Mouse (Mus musculus): Measurements from ENCODE around the gene Tox4. TPM values are rescaled to one million over a fixed set of nuclear protein-coding genes. Genes with fewer than 3 reads are reported as not detected.

The Tox4 gene
- polyA plus RNA-seq, 2 experiments from 2014 or later, result 67.6 to 86.8 TPM

DNA sequence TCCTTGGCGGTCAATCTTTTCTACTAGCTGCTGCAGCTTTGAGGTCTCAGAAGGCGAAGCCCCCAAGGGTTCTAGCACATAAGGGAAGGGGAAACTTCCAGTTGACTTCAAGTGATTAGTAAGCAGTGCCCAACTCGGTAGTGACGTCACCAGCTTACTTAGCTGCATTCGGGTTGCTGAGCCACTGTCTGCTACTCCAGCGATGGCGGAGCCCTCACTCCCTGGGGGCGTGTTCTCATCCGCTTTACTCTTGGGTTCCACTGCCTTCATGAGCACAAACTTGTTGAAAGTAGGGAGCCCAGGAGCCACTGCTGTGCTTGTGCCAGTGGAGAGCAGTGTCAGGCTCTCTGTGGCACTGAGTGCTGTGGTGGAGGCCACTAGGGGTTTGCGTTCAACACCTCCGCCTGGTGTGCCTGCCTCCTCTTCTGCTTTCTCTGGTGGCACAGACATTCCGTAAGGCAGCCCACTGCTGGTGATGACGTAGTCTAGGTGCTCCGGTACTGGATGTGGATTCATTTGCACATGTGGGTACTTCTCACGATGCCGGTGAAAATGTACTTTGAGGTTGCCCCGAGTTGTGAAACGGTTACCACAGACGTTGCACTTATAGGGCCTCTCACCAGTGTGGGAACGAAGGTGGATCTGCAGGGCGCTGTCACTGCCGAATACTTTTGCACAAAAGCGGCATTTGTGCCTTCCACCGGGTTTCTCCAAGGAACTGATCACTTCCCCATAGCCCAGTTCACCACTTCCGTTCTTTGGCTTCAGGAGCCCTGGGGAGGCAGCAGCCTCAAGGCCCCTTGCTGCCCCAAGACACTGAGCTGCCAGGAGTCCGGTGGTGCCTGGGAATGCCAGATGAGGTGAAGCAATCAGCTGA lies 35.2 kb downstream of the Tox4 start:
- no peak for ATAC-seq

DNA sequence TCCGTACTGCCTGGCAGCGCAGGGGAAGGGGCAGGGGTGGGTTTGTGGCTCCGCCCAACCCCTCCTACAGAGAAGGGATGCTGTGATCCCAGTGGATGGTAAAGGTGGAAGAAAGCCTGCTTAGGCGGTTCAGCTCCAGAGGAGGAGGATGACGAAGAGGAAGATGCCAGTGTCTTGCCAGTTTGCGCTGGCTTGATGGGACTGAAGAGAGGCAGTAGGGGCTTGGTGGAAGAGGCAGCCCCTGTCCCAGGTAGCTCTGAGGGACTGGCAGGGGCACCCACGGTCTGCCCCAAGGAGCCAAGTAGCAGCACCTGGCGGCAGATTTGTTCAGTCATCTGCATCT lies 35.8 kb downstream of the Tox4 start:
- ATAC-seq, result no peak

- no peak for ATAC-seq
These were observed 36.4 kb downstream of the Tox4 start for GRCm38 (mm10) chr14:52315283-52315780.

GRCm38 (mm10) chr14:52315792-52316440 lies 37.0 kb downstream of the Tox4 start:
- ATAC-seq, result peak; percentile 84

- peak; percentile 27 for ATAC-seq
These were observed 37.7 kb downstream of the Tox4 start for GRCm38 (mm10) chr14:52316441-52317225.

DNA sequence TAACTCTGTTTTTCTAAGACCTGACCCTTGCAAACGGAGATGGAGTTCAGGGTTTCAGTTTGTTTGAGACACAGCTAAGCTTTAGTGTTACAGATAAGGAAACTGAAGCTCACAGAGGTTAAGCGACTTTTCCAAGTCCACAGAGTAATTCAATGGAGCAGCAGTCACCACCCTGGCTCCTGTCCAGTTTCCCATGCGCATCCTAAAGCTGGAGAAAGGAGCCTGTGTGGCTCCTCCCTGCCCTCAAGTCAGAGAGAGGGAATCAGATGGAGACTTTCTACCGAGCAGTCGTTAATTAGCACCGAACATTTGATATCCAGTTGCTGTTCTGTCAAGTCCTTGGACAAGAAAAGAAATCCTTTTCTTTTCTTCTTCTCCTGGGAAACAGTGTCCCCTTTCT lies 40.4 kb downstream of the Tox4 start:
- no peak for ATAC-seq

DNA sequence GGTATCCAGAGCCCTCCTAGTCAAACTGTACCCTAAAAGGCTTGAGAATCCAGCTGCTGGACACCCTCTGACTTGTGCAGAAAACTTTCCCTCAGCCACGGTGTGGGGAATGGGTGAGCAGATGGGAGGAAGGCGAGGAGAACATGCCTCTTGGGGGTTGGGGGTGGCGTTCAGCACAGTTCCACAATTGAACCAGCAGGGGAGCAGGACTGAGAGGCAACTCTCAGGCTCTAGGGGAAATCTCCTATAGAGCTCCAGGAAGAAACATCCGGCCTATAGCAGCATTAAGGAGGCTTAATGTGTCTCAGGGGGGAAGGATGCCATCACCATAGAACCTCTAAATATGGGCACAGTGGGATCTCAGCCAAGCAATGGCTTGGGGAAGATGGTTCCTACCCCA lies 46.9 kb downstream of the Tox4 start:
- no peak for ATAC-seq

GRCm38 (mm10) chr14:52327375-52327901 lies 48.5 kb downstream of the Tox4 start:
- no peak for ATAC-seq

DNA sequence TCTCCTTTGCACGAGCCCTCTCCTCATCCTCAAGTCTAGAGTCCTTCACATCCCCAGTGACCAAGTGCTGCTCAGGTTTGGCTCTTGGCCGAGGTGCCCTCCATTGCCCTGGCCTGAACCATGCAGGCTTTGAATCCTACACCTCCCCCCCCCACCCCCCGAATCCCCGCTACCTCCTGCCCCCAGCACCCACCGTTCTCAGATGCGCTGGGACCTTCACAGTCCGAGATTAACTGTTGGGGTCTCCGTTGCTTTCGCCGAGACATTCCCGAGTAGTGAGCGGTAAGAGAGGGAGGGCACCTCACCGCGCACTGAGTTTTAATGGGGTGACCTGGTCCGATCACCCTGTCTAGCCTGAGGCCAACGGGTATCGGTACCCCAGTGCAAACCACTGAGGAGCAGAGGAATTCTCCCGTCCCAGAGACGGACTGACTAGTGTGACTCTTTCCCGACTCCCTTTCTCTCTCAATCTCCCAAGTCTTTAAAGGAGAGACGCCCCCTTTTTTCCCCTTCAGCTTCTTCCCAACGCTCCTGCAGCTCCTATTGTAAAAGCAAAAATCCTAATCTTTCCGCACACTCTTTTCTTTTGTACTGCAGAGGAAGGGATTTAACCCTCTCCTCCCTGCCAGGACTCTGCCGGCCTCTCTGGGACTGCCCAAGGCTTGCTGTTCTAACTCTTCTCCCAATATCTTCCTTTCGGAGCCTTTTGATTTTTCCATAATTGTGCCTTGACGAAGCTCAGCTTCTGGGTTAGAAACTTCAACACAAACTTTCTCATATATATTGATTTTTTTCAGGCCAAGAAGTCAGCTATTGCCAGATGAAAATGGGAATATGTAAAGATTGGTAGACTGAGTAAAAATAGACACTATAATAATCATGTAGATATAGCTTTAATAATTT lies 49.2 kb downstream of the Tox4 start, which contains the start of gene Sall2:
Sall2 (minus strand) TSS at position 853 of the 903 bp plus-strand sequence.
- no peak for ATAC-seq

DNA sequence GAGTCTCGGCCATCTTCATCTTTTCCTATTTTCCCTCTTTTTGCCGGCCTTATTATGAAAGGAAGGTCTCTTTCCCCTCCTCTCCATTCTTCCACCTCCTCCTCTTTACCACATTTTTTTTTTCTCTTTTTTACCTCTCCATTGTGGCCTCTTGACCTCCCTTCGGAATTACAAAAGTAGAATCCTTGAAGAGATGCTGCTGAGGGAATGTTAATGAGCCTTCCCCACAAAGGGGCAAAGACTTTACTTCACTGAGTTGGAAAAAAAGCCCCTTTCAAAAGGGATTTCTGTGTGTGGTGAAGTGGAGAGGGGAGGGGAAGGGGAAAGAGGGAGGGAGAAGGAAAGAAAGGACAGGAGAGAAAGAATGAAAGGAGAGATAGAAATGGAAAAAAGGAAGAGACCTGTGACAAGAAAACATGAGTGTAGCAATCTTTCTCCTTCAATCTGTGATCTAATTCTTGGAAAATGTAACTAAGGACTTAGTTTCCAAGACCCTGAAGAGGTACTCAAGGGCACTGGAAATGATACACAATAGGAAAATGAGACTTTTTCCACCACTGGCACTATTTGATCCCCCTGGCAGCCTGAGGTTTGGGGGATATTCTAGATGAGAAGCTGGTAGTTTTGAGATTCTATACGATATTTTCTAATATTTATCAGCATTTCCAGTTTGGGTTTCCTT lies 52.3 kb downstream of the Tox4 start:
- no peak for ATAC-seq

DNA sequence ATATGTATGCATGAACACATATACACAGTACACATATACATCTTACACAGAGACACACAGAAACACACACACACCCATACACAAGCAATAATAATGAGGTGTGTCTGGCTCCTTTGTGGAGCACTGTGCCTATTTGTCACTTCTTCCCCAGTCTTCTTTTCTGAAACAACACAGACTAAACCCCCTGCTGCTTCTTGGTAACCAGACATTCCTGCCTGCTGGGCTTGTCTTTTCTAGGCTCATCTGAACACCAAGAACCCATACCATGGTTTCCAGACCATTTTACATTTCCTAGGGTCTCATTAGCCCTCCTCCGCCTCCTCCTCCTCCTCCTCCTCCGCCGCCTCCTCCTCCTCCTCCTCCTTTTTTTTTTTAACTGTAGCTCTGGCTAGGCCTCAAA lies 53.2 kb downstream of the Tox4 start:
- no peak for ATAC-seq

DNA sequence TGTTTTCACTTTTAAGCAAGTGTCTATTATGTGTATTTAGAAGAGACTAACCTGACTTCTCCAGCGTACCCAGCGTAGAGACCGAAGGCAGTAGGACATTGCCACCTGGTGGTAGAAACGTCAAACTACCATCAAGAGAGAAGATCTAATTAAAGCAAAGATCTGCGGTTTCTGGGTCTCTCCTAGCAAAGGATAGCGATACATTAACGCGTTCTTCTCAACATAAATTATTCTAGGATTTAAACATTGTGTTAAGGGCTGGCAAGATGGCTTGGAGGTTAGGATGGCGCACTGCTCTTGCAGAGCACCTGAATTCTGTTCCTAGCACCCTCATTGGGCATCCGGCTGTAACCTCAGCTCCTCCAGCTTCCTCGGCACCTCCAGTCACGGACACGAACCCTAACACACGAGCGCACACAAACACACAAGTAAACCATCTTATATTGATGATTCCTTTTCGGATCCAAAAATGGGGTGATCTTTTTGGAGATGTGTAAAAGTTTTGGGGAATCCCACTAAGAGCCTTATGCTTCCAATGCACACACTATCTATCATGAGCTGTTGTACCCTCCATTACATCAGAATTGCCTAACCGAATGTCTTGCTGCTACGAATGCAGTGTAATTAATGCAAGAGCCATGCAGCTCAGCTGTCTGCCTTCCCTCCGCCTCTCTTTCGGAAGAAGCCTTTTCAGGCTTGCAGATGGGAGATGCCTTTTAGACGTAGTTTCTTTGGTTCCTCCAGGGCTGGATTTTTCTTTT lies 60.0 kb downstream of the Tox4 start:
- ATAC-seq, result peak; percentile 92

DNA sequence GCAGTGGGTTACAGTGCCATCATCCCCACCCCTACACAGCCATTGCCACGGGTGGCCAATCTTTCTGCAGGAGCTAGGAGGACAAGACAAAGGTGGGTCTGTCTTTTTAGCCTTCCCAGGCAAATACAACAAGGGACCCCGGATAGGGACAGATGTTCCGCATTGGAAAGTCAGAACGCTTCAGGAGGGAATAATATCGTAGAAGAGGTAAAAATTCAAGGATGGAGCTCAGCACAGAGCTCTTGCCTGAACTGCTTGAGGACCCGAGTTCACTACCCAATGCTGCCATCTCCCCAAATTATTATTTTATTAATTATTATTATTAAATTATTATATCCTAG lies 60.5 kb downstream of the Tox4 start:
- ATAC-seq, result no peak

Other genes with a start within 250 kb of the Tox4 start
- not detected for gene Olfr221, start 236.7 kb upstream of the Tox4 start, polyA plus RNA-seq (2017; shearing (Covaris generic))
- 100 to 1,000 TPM; 463 to 514 TPM for gene Hnrnpc, start 175.1 kb upstream of the Tox4 start, polyA plus RNA-seq (2017; shearing (Covaris generic))
- gene Rpgrip1, start 168.4 kb upstream of the Tox4 start, polyA plus RNA-seq (2017; shearing (Covaris generic)), result 10 to 100 TPM; 78.7 to 78.9 TPM
- gene Supt16, start 81.7 kb upstream of the Tox4 start, polyA plus RNA-seq (2017; shearing (Covaris generic)), result 10 to 100 TPM; 37.9 to 39.5 TPM
- gene Chd8, start 21.4 kb upstream of the Tox4 start, polyA plus RNA-seq (2017; shearing (Covaris generic)), result 10 to 100 TPM; 76.7 to 83.0 TPM
- 10 to 100 TPM; 17.0 to 25.5 TPM for gene Rab2b, start 399 bp downstream of the Tox4 start, polyA plus RNA-seq (2017; shearing (Covaris generic))
- gene Mettl3, start 26.0 kb downstream of the Tox4 start, polyA plus RNA-seq (2017; shearing (Covaris generic)), result 10 to 100 TPM; 48.2 to 65.2 TPM
- gene Sall2, start 49.6 kb downstream of the Tox4 start, polyA plus RNA-seq (2017; shearing (Covaris generic)), result 1 to 10 TPM; 2.2 to 5.6 TPM
- gene Olfr1513, start 77.3 kb downstream of the Tox4 start, polyA plus RNA-seq (2017; shearing (Covaris generic)), result not detected
- not detected for gene Olfr1512, start 100.0 kb downstream of the Tox4 start, polyA plus RNA-seq (2017; shearing (Covaris generic))
- not detected for gene Olfr1511, start 118.2 kb downstream of the Tox4 start, polyA plus RNA-seq (2017; shearing (Covaris generic))
- gene Olfr1510, start 135.2 kb downstream of the Tox4 start, polyA plus RNA-seq (2017; shearing (Covaris generic)), result not detected
- gene Olfr1509, start 163.8 kb downstream of the Tox4 start, polyA plus RNA-seq (2017; shearing (Covaris generic)), result not detected
- gene Olfr1508, start 188.3 kb downstream of the Tox4 start, polyA plus RNA-seq (2017; shearing (Covaris generic)), result not detected
- not detected for gene Olfr1507, start 216.6 kb downstream of the Tox4 start, polyA plus RNA-seq (2017; shearing (Covaris generic))